Mouse (Mus musculus): ENCODE measurements around the gene Tmtc2. TPM values are rescaled to one million over a fixed set of nuclear protein-coding genes. Genes with fewer than 3 reads are reported as not detected.

Tmtc2 gene
- polyA plus RNA-seq, 1 experiment, result 5.1 TPM

DNA sequence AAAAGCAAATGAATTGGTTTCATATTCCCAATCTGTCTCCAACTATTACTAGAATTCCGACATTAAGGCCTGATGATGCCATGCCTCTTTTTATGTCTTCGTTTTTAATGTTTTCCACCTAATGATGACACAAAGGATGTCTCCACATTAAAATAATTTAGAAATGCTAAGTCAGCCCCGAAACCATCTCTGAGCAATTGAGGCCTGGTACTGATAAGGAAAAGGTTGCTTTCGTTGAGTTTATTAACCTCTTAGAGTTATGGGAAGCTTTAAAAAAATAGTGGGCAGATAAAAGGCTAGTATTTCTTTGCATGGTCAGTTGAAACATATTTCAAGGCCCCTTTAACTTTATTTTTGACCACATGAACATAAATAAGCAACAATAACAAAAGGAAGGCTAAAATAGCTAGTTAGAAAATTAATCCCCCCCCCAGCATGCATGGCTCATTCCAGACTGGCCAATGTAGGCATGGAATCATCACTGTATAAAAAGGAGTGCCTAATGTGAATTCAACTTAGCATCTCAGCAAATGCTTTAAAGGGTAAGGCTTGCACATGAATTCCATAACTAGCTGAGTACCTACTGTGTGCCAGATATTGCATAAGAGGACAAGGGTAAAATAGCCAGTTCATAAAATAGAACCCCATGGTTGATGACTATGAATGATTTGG is 168.3 kb downstream of the Tmtc2 start:
- Histone ChIP-seq H3K36me3 (ENCODE audit: control insufficient read depth, insufficient read depth, low read length) (no peaks in the 10 kb centered on the region), H3K4me1 (ENCODE audit: control insufficient read depth, insufficient read depth, low read length) (no peaks in the 10 kb centered on the region), H3K27ac (ENCODE audit: control insufficient read depth, insufficient read depth, low read depth, low read length) (no peak overlapping the region), H3K4me3 (ENCODE audit: control insufficient read depth, low read depth, low read length) (no peak overlapping the region), H3K27me3 (ENCODE audit: control insufficient read depth, insufficient read depth, low read length) (no peaks in the 10 kb centered on the region)
- TF ChIP-seq POLR2A (IDR thresholded peaks at IDR 0.05; ENCODE audit: control insufficient read depth, low read depth, low read length) (no peak), CTCF (IDR thresholded peaks at IDR 0.05; ENCODE audit: control insufficient read depth, insufficient read depth, insufficient replicate concordance, low read depth, low read length) (no peak)

DNA sequence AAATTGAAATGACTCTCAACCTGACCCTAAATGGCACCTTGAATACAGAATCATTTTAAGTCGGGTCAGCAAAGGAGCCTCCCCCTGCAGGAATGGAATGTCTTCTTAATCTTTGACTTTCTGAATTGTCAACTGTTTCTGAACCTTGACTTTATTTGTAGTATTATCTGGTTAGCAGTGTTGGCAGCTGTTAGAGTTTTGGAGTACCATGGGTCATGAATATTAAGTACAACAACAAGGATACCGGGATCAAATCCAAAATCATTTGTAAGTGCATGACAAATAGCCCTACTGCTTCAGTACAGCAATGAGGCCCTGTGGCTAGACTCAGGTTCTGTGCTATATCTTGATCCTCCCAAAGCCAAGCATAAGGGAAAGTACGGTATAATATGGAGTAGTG is 170.3 kb downstream of the Tmtc2 start:
- Histone ChIP-seq H3K27ac (ENCODE audit: control insufficient read depth, insufficient read depth, low read depth, low read length) (no peak overlapping the region), H3K36me3 (ENCODE audit: control insufficient read depth, insufficient read depth, low read length) (no peaks in the 10 kb centered on the region), H3K4me1 (ENCODE audit: control insufficient read depth, insufficient read depth, low read length) (no peaks in the 10 kb centered on the region), H3K4me3 (ENCODE audit: control insufficient read depth, low read depth, low read length) (no peak overlapping the region), H3K27me3 (ENCODE audit: control insufficient read depth, insufficient read depth, low read length) (no peaks in the 10 kb centered on the region)
- TF ChIP-seq CTCF (IDR thresholded peaks at IDR 0.05; ENCODE audit: control insufficient read depth, insufficient read depth, insufficient replicate concordance, low read depth, low read length) (no peak), POLR2A (IDR thresholded peaks at IDR 0.05; ENCODE audit: control insufficient read depth, low read depth, low read length) (no peak)

DNA sequence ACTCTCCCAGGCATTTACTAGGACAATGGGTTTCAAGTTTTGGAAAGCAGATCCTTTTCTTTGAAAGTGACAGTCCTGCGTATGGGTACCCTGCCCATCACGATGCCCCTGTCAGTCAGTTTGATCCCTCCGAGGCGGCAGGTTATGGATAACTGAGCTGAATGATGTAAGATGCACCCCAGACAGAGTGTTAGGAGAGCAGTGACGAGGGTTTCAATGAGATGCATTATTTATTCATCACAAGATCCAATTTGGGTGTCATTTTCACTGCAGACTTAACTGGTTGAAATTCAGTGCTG is 171.8 kb downstream of the Tmtc2 start:
- TF ChIP-seq CTCF (IDR thresholded peaks at IDR 0.05; ENCODE audit: control insufficient read depth, insufficient read depth, insufficient replicate concordance, low read depth, low read length) (no peak), POLR2A (IDR thresholded peaks at IDR 0.05; ENCODE audit: control insufficient read depth, low read depth, low read length) (no peak)
- no peaks in the 10 kb centered on the region for H3K27me3 ChIP-seq (ENCODE audit: control insufficient read depth, insufficient read depth, low read length)
- no peak overlapping the region for H3K4me3 ChIP-seq (ENCODE audit: control insufficient read depth, low read depth, low read length)
- no peaks in the 10 kb centered on the region for H3K4me1 ChIP-seq (ENCODE audit: control insufficient read depth, insufficient read depth, low read length)
- no peaks in the 10 kb centered on the region for H3K36me3 ChIP-seq (ENCODE audit: control insufficient read depth, insufficient read depth, low read length)
- no peak overlapping the region for H3K27ac ChIP-seq (ENCODE audit: control insufficient read depth, insufficient read depth, low read depth, low read length)

DNA sequence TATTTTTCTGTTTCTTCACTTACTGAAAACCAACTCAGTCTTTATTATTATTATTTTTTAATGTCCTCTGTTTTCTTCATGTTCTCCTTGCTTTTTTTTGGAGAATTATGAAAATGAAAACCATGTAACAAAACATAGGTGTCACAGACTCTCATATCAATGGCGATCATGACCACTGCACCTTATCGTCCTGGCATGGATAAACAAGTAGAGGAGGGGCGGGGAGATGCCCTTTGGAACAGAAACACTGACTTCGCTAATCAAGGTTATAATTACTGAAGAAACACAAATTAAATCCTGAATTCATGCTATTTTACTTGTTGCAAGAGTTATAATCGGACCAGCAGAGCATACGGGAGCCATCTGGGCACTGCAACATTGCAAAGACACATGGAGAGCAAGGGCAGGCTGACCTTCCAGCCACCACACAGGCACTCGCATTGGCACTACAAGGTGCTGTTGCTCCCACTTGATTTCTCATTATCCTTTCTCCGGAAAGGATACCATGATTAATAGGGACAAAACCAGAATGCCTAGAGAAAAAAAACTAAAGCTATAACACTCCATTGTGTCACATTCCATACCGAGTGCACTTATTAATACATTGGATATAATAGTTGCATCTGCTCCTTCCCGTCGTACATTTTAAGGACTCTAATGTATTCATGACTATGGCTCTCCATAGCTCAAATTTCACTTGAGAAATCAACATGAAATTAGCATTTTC is 172.3 kb downstream of the Tmtc2 start:
- H3K4me1 ChIP-seq (ENCODE audit: control insufficient read depth, insufficient read depth, low read length), result no peaks in the 10 kb centered on the region
- no peak for TF ChIP-seq POLR2A (IDR thresholded peaks at IDR 0.05; ENCODE audit: control insufficient read depth, low read depth, low read length)
- no peak for TF ChIP-seq CTCF (IDR thresholded peaks at IDR 0.05; ENCODE audit: control insufficient read depth, insufficient read depth, insufficient replicate concordance, low read depth, low read length)
- H3K27ac ChIP-seq (ENCODE audit: control insufficient read depth, insufficient read depth, low read depth, low read length), result no peak overlapping the region
- no peaks in the 10 kb centered on the region for H3K27me3 ChIP-seq (ENCODE audit: control insufficient read depth, insufficient read depth, low read length)
- H3K4me3 ChIP-seq (ENCODE audit: control insufficient read depth, low read depth, low read length), result no peak overlapping the region
- H3K36me3 ChIP-seq (ENCODE audit: control insufficient read depth, insufficient read depth, low read length), result no peaks in the 10 kb centered on the region

DNA sequence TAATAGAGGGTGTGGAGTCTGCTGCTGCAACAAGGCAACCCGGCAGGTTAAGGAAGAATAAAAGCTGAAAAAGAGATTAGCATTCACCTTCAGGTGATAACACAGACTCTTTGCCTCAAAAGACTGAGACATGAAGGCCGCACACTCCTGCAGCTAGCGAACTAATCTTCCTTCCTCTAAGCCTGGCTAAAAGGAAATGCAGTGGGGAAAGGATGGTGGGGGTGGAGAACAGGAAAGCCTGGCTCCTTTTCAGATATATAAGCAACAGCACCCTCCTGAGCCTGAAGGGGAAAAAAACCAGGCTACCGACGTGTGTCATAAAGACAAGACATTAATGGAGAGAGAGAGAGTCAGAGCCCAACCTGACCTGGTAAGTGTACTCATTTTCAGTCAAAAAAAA is 174.9 kb downstream of the Tmtc2 start:
- no peak for TF ChIP-seq CTCF (IDR thresholded peaks at IDR 0.05; ENCODE audit: control insufficient read depth, insufficient read depth, insufficient replicate concordance, low read depth, low read length)
- TF ChIP-seq POLR2A (IDR thresholded peaks at IDR 0.05; ENCODE audit: control insufficient read depth, low read depth, low read length), result no peak
- H3K27ac ChIP-seq (ENCODE audit: control insufficient read depth, insufficient read depth, low read depth, low read length), result no peak overlapping the region
- no peak overlapping the region for H3K4me3 ChIP-seq (ENCODE audit: control insufficient read depth, low read depth, low read length)
- no peaks in the 10 kb centered on the region for H3K4me1 ChIP-seq (ENCODE audit: control insufficient read depth, insufficient read depth, low read length)
- H3K36me3 ChIP-seq (ENCODE audit: control insufficient read depth, insufficient read depth, low read length), result no peaks in the 10 kb centered on the region
- H3K27me3 ChIP-seq (ENCODE audit: control insufficient read depth, insufficient read depth, low read length), result no peaks in the 10 kb centered on the region

DNA sequence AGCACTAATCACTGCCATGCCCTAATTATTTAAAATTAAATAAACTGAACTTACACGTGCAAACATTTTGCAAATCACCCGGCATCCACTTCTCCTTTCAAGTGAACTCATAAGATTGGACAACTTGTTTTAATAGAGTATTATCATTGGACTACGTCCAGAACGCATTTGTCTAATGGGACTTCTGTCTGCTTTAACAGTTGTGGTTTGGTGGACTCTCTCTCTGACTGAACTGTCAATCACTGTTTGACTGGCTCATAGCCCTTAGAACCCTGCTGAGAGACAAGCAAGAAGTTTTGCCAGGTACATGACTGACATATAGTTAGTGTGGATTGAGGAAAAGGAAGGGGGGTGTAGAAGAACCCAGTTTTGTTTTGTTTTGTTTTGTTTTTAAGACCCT is 190.2 kb downstream of the Tmtc2 start:
- Histone ChIP-seq H3K27ac (ENCODE audit: control insufficient read depth, insufficient read depth, low read depth, low read length) (peak overlapping the region; percentile 21; the same call in 1 of the 2 replicates), H3K36me3 (ENCODE audit: control insufficient read depth, insufficient read depth, low read length) (no peaks in the 10 kb centered on the region), H3K4me1 (ENCODE audit: control insufficient read depth, insufficient read depth, low read length) (no peaks in the 10 kb centered on the region), H3K4me3 (ENCODE audit: control insufficient read depth, low read depth, low read length) (no peak overlapping the region), H3K27me3 (ENCODE audit: control insufficient read depth, insufficient read depth, low read length) (no peaks in the 10 kb centered on the region)
- TF ChIP-seq POLR2A (IDR thresholded peaks at IDR 0.05; ENCODE audit: control insufficient read depth, low read depth, low read length) (no peak), CTCF (IDR thresholded peaks at IDR 0.05; ENCODE audit: control insufficient read depth, insufficient read depth, insufficient replicate concordance, low read depth, low read length) (no peak)

DNA sequence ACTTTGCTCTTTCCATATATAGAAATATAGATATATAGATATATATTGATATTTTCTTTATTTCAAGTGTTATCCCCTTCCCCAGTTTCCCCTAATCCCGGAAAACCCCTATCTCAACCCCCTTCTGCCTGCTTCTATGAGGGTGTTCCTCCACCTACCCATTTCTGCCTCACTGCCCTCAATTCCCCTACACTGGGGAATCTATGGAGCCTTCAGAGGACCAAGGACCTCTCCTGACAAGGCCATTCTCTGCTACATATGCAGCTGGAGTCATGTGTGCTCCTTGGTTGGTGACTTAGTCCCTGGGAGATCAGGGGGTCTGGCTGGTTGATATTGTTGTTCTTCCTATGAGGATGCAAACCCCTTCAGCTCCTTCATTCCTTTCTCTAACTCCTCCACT is 192.5 kb downstream of the Tmtc2 start:
- no peaks in the 10 kb centered on the region for H3K36me3 ChIP-seq (ENCODE audit: control insufficient read depth, insufficient read depth, low read length)
- H3K27me3 ChIP-seq (ENCODE audit: control insufficient read depth, insufficient read depth, low read length), result no peaks in the 10 kb centered on the region
- no peak overlapping the region for H3K27ac ChIP-seq (ENCODE audit: control insufficient read depth, insufficient read depth, low read depth, low read length)
- H3K4me3 ChIP-seq (ENCODE audit: control insufficient read depth, low read depth, low read length), result no peak overlapping the region
- TF ChIP-seq POLR2A (IDR thresholded peaks at IDR 0.05; ENCODE audit: control insufficient read depth, low read depth, low read length) (no peak), CTCF (IDR thresholded peaks at IDR 0.05; ENCODE audit: control insufficient read depth, insufficient read depth, insufficient replicate concordance, low read depth, low read length) (no peak)
- H3K4me1 ChIP-seq (ENCODE audit: control insufficient read depth, insufficient read depth, low read length), result no peaks in the 10 kb centered on the region
